Mouse (Mus musculus) stomach, embryonic 16.5 days (tissue): ENCODE data around the gene Tle6. TPM values are rescaled to one million over a fixed set of nuclear protein-coding genes. Genes with fewer than 3 reads are reported as not detected.

Experiments used
- ATAC-seq: fragments of 200-750 bp; cut with Nextera tagmentation; 2 replicates; pipeline ENCODE4 v1.8.0; 2017; ENCODE audit warnings: moderate number of reproducible peaks, moderate TSS enrichment; ENCODE audit not compliant: insufficient read depth, low FRiP score
- H3K27ac ChIP-seq: fragments of 300-500 bp; sonication (generic); 2 replicates; pipeline ENCODE4 v1.5.1; 2014; ENCODE audit warnings: low read length
- H3K27me3 ChIP-seq: fragments of 300-500 bp; sonication (generic); 2 replicates; pipeline ENCODE4 v1.6.1; 2014; ENCODE audit warnings: low read length, control low read depth, mixed read lengths; ENCODE audit not compliant: control insufficient read depth, insufficient read depth
- H3K36me3 ChIP-seq: fragments of 300-500 bp; sonication (generic); 2 replicates; pipeline ENCODE4 v1.6.1; 2014; ENCODE audit warnings: low read length; ENCODE audit not compliant: control insufficient read depth, insufficient read depth
- H3K4me1 ChIP-seq: fragments of 300-500 bp; sonication (generic); 2 replicates; pipeline ENCODE4 v1.6.1; 2014; ENCODE audit warnings: low read length, control low read depth, mixed read lengths; ENCODE audit not compliant: control insufficient read depth, insufficient read depth
- H3K4me2 ChIP-seq: fragments of 300-500 bp; sonication (generic); 2 replicates; pipeline ENCODE4 v1.6.1; 2014; ENCODE audit warnings: low read depth, low read length, mixed read lengths
- H3K4me3 ChIP-seq: fragments of 300-500 bp; sonication (generic); replicated peaks from 2 replicates; pipeline ENCODE4 v1.5.1; 2014; ENCODE audit warnings: mild to moderate bottlenecking, low read length
- H3K9ac ChIP-seq: fragments of 300-500 bp; sonication (generic); 2 replicates; pipeline ENCODE4 v1.6.1; 2014; ENCODE audit warnings: low read length
- H3K9me3 ChIP-seq: fragments of 300-500 bp; sonication (generic); replicated peaks from 2 replicates; pipeline ENCODE4 v1.6.1; 2016; ENCODE audit warnings: low read length, control low read depth; ENCODE audit not compliant: control insufficient read depth
- WGBS: fragments of 180-500 bp; shearing (Covaris S2); extraction: QIAGEN DNeasy Blood & Tissue Kit; methylation state at CpG from one replicate; pipeline ENCODE4 v1.1.7; 2014; 5-methylcytosine and 5-hydroxymethylcytosine counted together
- polyA plus RNA-seq: library from polyadenylated mRNA; unstranded; fragments of >200 nt; fragmentation: Nextera tagmentation; extraction: Ambion mirVana; gene quantifications from 2 replicates; pipeline ENCODE4 v1.2.1, GENCODE M21; 2015

Gene Tle6
- polyA plus RNA-seq, 1 experiment from 2014 or later = 31.2 TPM

DNA sequence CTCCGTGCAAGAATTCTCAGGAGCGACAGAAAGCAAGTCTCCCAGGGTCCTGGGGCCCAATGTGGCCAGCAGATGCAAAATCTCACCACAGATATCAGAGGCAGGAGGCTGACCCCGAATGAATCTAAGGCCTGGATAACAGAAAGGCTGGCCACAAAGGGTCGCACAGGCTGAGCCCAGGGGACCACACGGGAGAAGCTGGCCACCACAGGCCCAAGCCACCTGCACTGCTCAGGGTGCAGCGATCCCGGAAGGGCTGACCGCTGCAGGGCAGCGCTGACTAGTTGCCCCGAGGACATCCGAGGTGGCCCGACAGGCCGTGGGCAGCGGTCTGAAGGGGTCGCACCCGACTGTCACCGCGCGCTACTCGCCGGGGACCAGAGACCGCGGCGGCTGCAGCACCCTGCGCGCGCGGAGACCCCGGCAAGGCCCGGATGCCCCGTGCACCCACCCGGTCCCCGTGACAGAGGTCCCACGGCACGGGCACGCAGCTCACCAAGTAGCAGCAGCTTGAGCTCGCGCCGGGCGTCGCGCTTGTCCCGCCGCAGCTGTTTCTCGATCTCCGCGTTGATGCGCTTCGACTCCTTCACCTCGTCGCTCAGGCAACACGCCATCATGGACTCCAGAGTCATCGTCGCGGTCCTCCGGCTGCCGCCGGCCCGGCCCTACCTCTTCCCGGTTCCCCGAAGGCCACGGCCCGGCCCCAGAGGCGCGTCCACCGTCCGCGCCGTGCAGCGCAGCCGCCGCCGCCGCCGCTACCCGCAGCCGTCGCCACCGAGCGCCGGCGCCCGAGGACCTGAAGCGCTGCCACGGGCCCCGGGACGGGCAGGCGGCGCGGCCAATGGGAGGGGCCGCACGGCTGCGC is 56.3 kb downstream of the Tle6 start:
- peak; percentile 3 for ATAC-seq
- Histone ChIP-seq H3K9me3 (no peaks in the 10 kb centered on the region), H3K9ac (peak overlapping the region; percentile 94), H3K36me3 (0 out of 2 replicates have a peak, but pooled peaks cover 1% of the 10 kb centered on the region), H3K4me3 (peak overlapping the region; percentile 98), H3K4me2 (peak overlapping the region; percentile 92), H3K27me3 (no peaks in the 10 kb centered on the region), H3K4me1 (peaks cover 30% of the 10 kb centered on the region), H3K27ac (peak overlapping the region; percentile 73)
- under 1% methylated on average over 88 of the region's 93 CpGs for WGBS

DNA sequence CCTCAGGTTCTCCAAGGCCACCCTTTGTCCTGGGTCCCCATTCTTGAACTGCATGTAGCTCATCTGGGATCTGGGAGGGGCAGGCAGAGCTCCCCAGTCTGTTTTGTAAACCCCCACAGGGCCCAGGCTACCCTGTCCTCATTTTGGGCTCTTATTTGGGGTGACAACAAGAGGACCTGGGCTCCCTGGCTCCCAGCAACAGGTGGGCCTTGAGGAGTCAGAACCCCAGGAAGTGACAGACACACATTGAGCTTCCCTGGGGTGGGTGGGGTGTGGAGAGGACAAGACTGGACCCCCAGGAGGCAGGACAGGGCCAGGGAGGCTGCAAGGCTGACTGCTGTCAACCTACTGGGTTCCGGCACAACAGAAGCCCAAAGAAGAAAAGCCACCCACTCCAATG is 57.2 kb downstream of the Tle6 start:
- 0 out of 2 replicates have a peak, but pooled peaks cover 3% of the 10 kb centered on the region for H3K36me3 ChIP-seq
- H3K9me3 ChIP-seq = no peaks in the 10 kb centered on the region
- H3K27me3 ChIP-seq = no peaks in the 10 kb centered on the region
- H3K27ac ChIP-seq = no peak overlapping the region
- peak overlapping the region; percentile 92 for H3K4me2 ChIP-seq
- peak overlapping the region; percentile 94 for H3K9ac ChIP-seq
- WGBS = 58% methylated on average over 1 of the region's 1 CpGs
- no peak for ATAC-seq
- H3K4me3 ChIP-seq = peak overlapping the region; percentile 98
- peaks cover 30% of the 10 kb centered on the region for H3K4me1 ChIP-seq

DNA sequence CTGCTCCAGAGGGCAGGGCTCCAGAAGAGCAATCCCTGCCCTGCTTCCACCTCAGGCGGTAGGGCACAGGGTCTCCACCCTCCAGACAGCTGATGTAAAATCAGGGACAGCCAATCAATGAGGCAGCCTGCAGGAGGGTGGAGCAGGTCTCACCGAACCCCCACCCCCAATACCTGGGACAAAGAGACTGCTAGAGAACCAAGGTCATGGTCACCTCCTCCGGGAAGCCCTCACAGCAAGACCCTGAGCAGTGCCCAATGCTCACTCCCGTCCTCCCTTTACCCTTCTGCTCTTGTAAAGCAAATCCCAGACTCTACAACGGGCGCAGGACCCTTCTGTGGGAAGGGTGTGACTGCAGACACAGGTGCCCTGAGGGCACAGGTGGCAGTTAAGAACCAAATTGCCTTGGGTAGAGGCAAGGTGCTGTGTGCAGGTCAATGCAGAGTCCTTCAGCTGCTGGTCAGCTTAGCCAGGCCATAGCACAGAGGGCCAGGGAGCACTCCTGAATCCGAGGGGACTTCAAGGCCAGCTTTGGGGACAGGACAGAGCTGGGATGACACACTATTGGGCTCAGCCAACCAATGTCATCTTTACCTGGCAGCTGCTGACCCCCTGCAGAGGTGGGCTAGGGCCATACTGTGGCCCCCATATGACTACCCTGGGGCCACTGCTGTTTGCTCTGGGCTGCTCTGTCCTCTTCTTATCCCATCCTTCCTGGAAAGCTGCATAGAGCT is 58.0 kb downstream of the Tle6 start:
- WGBS = 65% methylated on average over 7 of the region's 7 CpGs
- Histone ChIP-seq H3K9me3 (no peaks in the 10 kb centered on the region), H3K4me1 (peaks cover 30% of the 10 kb centered on the region), H3K36me3 (0 out of 2 replicates have a peak, but pooled peaks cover 3% of the 10 kb centered on the region), H3K4me3 (peak overlapping the region; percentile 98), H3K9ac (peak overlapping the region; percentile 94), H3K27ac (peak overlapping the region; percentile 86; the same call in 1 of the 2 replicates), H3K27me3 (no peaks in the 10 kb centered on the region), H3K4me2 (peak overlapping the region; percentile 92)
- no peak for ATAC-seq

DNA sequence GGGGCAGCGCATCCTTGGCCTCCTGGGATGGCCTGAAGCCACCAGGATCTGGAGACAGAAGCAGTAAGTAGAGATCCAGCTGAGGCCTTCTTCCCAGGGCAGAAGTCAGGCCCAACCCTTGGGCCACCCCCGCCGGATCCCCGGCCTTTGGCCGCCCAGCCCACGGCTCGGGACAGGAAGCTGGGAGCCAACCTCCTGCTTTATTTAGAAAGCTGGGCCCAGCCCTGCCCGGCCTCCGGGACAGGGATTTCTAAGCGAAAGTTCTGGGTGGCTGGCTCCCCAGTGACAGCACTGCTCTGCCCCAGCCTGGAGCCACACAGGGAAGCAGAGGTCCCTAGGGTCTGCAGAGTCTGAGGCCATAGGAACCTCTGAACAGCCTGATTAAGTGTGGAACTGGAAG is 59.1 kb downstream of the Tle6 start:
- WGBS = 49% methylated on average over 10 of the region's 10 CpGs
- Histone ChIP-seq H3K27me3 (no peaks in the 10 kb centered on the region), H3K9ac (peak overlapping the region; percentile 94), H3K9me3 (no peaks in the 10 kb centered on the region), H3K36me3 (0 out of 2 replicates have a peak, but pooled peaks cover 3% of the 10 kb centered on the region), H3K4me1 (peaks cover 30% of the 10 kb centered on the region), H3K4me2 (peak overlapping the region; percentile 92), H3K4me3 (peak overlapping the region; percentile 98), H3K27ac (peak overlapping the region; percentile 86)
- no peak for ATAC-seq

DNA sequence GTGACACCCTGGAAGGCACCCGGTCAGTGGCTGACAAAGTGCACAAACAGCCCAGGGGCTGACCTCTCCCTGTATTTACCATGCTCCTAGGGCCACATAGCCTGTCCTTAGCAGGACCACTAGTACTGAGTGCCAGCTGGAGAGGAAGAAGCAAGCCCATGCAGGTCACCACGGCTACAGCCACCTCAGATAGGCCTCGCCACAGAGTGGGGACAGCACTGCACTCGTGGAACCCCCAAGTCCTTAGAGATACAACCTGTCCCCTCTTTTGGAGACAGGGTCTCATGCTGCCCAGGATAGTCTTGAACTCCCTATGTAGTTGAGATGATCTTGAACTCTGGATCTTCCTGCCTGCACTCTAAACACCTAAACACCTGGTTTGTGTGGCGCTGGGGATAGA is 59.5 kb downstream of the Tle6 start:
- 0 out of 2 replicates have a peak, but pooled peaks cover 3% of the 10 kb centered on the region for H3K36me3 ChIP-seq
- H3K27ac ChIP-seq = peak overlapping the region; percentile 86; the same call in 1 of the 2 replicates
- no peak for ATAC-seq
- peak overlapping the region; percentile 94 for H3K9ac ChIP-seq
- peaks cover 30% of the 10 kb centered on the region for H3K4me1 ChIP-seq
- no peaks in the 10 kb centered on the region for H3K9me3 ChIP-seq
- 68% methylated on average over 5 of the region's 5 CpGs for WGBS
- peak overlapping the region; percentile 92; the same call in 1 of the 2 replicates for H3K4me2 ChIP-seq
- H3K4me3 ChIP-seq = no peak overlapping the region
- no peaks in the 10 kb centered on the region for H3K27me3 ChIP-seq

Other genes with a start within 250 kb of the Tle6 start
- 7.3 and 8.6 TPM in 2 replicates for gene Mfsd12, start 243.6 kb downstream of the Tle6 start, polyA plus RNA-seq
- gene 4930404N11Rik, start 235.3 kb downstream of the Tle6 start, polyA plus RNA-seq = 2.9 and 3.0 TPM in 2 replicates
- 69.2 and 79.0 TPM in 2 replicates for gene Fzr1, start 222.6 kb downstream of the Tle6 start, polyA plus RNA-seq
- gene Dohh, start 216.6 kb downstream of the Tle6 start, polyA plus RNA-seq = 77.4 and 79.6 TPM in 2 replicates
- 3.0 and 3.8 TPM in 2 replicates for gene Gm48551, start 216.6 kb downstream of the Tle6 start, polyA plus RNA-seq
- gene Gm48552, start 212.1 kb downstream of the Tle6 start, polyA plus RNA-seq = 1.3 and 1.5 TPM in 2 replicates
- 61.8 and 65.3 TPM in 2 replicates for gene Smim24, start 208.0 kb downstream of the Tle6 start, polyA plus RNA-seq
- 74.8 and 82.5 TPM in 2 replicates for gene Nfic, start 145.4 kb downstream of the Tle6 start, polyA plus RNA-seq
- gene Celf5, start 118.4 kb downstream of the Tle6 start, polyA plus RNA-seq = 1.3 and 1.5 TPM in 2 replicates
- 88.4 and 96.7 TPM in 2 replicates for gene Ncln, start 104.7 kb downstream of the Tle6 start, polyA plus RNA-seq
- gene S1pr4, start 100.9 kb downstream of the Tle6 start, polyA plus RNA-seq = 1.2 TPM in 2 replicates
- 9.0 and 11.0 TPM in 2 replicates for gene Gna15, start 76.8 kb downstream of the Tle6 start, polyA plus RNA-seq
- gene Gna11, start 55.9 kb downstream of the Tle6 start, polyA plus RNA-seq = 101 and 105 TPM in 2 replicates
- gene Aes, start 41.6 kb downstream of the Tle6 start, polyA plus RNA-seq = 325 and 351 TPM in 2 replicates
- gene Tle2, start 26.5 kb downstream of the Tle6 start, polyA plus RNA-seq = 20.6 and 23.6 TPM in 2 replicates
- gene BC025920, start 5.2 kb upstream of the Tle6 start, polyA plus RNA-seq = 0.46 and 0.61 TPM in 2 replicates
- 28.6 and 33.6 TPM in 2 replicates for gene Sirt6, start 26.7 kb upstream of the Tle6 start, polyA plus RNA-seq
- gene Ankrd24, start 27.5 kb upstream of the Tle6 start, polyA plus RNA-seq = 9.9 and 11.1 TPM in 2 replicates
- gene Gm10778, start 48.0 kb upstream of the Tle6 start, polyA plus RNA-seq = 3.8 and 4.0 TPM in 2 replicates
- gene Zfp433, start 103.8 kb upstream of the Tle6 start, polyA plus RNA-seq = 12.2 and 15.2 TPM in 2 replicates
- gene Gm3055, start 170.1 kb upstream of the Tle6 start, polyA plus RNA-seq = 5.9 and 6.6 TPM in 2 replicates
- 2.2 and 2.9 TPM in 2 replicates for gene Gm4767, start 211.1 kb upstream of the Tle6 start, polyA plus RNA-seq